Mouse (Mus musculus) inflammation-experienced regulatory T-cells, adult 6 months (primary cell): ENCODE data around the gene Camk2b. TPM values are rescaled to one million over a fixed set of nuclear protein-coding genes. Genes with fewer than 3 reads are reported as not detected.
"Not testable (repeated sequence)": the region's sequence is repeated elsewhere in the genome, so short reads cannot be mapped to it uniquely, and the experiment has no call there.

ENCODE experiments used
- ATAC-seq: one replicate; pipeline ENCODE4 v1.8.0; 2017
- polyA plus RNA-seq, 3 experiments: library from polyadenylated mRNA; unstranded; fragments of 100-300 nt; shearing (Covaris generic); gene quantifications; one replicate each; pipeline ENCODE4 v1.2.1; 2017

Camk2b gene
- polyA plus RNA-seq, 3 experiments from 2014 or later, result 5.3 to 16.7 (median 11.0) TPM

DNA sequence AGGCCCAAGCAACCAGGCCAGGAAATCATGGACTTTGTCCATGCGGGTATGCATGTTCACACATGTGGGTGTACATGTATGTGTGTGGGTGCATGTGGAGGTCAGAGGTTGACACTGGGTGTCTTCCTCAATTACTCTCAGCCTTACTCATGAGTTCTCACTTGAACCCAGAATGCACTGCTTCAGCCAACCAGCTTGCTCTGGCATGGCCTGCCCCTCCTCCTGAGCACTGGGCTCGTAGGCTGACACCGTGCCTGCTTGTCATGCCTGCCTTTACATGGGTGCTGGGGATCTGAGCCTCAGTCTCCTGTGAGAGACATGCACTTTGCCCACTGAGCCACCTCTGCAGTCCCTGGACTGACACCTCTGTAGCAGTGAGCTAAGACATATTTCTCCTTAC lies 54.3 kb downstream of the Camk2b start:
- no peak for ATAC-seq

DNA sequence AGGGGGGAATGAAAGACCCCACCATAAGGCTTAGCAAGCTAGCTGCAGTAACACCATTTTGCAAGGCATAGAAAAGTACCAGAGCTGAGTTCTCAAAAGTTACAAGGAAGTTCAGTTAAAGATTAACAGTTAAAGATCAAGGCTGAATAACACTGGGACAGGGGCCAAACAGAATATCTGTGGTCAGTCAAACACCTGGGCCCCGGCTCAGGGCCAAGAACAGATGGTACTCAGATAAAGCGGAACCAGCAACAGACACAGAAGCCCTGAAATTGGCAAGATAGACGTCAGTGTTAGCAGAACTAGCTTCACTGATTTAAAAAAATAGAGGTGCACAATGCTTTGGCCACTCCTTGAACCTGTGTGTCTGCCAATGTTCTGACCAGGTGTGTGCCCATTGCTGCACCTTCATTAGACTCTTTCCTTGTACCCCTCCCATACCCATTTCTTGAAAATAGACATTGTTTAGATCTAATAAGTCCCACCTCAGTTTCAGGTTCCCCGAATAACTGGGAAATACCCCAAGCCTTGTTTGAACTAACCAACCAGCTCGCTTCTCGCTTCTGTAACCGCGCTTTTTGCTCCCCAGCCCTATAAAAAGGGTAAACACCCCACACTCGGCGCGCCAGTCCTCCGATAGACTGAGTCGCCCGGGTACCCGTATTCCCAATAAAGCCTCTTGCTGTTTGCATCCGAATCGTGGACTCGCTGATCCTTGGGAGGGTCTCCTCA lies 55.2 kb downstream of the Camk2b start:
- peak; percentile 57 for ATAC-seq

DNA sequence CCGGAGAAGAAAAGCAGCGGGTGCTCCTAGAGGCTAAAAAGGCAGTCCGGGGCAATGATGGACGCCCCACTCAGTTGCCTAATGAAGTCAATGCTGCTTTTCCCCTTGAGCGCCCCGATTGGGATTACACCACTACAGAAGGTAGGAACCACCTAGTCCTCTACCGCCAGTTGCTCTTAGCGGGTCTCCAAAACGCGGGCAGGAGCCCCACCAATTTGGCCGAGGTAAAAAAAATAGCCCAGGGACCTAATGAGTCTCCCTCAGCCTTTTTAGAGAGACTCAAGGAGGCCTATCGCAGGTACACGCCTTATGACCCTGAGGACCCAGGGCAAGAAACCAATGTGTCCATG lies 58.4 kb downstream of the Camk2b start:
- ATAC-seq, result not testable (repeated sequence)

DNA sequence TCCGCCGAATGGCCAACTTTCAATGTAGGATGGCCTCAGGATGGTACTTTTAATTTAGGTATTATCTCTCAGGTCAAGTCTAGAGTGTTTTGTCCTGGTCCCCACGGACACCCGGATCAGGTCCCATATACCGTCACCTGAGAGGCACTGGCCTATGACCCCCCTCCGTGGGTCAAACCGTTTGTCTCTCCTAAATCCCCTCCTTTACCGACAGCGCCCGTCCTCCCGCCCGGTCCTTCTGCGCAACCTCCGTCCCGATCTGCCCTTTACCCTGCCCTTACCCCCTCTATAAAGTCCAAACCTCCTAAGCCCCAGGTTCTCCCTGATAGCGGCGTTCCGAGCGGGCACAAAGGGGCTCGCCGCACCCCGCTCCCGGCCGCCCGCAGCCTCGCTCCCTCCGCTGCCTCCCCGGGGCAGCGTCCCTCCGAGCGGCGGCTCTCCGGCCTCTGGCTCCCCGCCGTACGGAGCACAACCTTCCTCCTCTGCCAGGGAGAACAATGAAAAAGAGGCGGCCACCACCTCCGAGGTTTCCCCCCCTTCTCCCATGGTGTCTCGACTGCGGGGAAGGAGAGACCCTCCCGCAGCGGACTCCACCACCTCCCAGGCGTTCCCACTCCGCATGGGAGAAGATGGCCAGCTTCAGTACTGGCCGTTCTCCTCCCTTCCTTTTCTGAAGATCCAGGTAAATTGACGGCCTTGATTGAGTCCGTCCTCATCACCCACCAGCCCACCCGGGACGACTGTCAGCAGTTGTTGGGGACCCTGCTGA lies 59.0 kb downstream of the Camk2b start:
- not testable (repeated sequence) for ATAC-seq

DNA sequence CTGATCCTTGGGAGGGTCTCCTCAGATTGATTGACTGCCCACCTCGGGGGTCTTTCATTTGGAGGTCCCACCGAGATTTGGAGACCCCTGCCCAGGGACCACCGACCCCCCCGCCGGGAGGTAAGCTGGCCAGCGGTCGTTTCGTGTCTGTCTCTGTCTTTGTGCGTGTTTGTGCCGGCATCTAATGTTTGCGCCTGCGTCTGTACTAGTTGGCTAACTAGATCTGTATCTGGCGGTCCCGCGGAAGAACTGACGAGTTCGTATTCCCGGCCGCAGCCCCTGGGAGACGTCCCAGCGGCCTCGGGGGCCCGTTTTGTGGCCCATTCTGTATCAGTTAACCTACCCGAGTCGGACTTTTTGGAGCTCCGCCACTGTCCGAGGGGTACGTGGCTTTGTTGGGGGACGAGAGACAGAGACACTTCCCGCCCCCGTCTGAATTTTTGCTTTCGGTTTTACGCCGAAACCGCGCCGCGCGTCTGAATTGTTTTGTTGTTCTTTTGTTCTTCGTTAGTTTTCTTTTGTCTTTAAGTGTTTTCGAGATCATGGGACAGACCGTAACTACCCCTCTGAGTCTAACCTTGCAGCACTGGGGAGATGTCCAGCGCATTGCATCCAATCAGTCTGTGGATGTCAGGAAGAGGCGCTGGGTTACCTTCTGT lies 59.7 kb downstream of the Camk2b start:
- ATAC-seq, result not testable (repeated sequence)

DNA sequence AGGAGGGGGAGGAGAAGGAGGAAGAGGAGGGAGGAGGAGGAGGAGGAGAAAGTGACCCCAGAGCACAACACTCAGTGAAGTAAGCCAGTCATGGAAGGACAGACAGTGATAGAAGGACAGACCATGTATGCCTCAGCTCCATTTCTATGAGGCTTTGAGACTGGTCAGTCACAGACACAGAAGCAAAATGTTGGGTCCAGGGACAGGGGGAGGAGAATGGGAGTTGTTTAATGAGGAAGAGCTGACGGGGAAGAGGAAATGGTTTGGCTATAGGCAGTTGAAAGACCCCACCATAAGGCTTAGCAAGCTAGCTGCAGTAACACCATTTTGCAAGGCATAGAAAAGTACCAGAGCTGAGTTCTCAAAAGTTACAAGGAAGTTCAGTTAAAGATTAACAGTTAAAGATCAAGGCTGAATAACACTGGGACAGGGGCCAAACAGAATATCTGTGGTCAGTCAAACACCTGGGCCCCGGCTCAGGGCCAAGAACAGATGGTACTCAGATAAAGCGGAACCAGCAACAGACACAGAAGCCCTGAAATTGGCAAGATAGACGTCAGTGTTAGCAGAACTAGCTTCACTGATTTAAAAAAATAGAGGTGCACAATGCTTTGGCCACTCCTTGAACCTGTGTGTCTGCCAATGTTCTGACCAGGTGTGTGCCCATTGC lies 60.7 kb downstream of the Camk2b start:
- ATAC-seq, result not testable (repeated sequence)

DNA sequence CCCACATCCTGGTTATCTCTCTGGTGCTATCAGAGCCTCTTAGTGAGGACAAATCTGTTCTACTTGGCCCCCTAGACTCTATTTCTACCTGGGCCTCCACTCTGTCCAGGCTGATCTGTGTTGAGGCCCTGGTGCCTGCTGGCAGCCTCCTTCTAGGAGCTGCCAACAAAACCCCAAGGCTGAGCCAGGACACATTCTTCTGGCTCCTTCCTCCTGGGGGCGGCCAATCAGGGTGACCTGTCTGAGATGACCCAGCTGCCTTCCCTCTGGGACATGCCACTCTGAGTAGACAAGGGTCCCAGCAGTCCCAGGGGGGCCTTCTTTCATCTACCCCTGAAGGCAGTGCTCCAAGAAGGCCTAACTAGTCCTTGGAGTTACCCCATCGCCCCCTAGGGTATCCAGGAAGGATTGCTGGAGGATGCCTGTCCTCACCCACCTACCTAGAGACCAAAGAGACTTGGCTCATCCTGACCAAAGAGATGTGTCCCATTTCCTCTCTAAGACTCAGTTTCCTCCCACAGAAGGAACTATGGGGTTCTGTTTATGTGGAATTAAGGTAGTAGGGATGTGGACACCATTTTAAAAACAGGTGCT lies 63.0 kb downstream of the Camk2b start:
- no peak for ATAC-seq

DNA sequence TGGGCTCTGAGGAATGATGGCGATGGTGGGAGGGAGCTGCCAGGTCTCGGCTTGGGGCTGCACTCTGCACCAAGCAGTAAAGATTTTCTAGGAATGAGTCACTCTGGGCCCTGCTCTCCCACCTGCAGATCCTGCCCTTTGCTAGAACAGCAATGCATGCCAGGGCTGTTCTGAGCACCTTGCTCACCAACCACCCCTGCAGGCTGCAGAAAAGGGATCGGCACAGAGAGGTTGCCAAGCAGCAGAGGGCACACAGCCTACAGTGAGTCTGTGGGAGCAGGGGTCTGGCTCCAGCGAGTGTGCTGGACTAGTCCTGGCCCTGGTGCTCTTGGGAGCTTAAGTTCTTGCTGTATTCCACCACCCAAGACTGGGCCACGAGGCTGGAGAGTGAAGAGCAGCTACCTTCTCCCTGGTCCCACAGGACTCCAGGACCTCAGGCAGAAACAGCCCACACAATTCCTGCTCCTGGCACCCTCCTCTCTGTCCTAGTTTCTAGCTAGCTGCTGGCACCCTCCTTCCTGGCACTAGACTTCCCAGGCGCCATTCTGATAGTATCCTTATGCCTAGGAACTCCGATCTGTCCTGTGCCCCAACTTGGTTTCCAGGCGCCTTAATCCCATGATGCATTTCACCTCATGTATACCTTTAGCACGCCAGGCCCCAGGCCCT lies 64.0 kb downstream of the Camk2b start:
- ATAC-seq, result no peak

DNA sequence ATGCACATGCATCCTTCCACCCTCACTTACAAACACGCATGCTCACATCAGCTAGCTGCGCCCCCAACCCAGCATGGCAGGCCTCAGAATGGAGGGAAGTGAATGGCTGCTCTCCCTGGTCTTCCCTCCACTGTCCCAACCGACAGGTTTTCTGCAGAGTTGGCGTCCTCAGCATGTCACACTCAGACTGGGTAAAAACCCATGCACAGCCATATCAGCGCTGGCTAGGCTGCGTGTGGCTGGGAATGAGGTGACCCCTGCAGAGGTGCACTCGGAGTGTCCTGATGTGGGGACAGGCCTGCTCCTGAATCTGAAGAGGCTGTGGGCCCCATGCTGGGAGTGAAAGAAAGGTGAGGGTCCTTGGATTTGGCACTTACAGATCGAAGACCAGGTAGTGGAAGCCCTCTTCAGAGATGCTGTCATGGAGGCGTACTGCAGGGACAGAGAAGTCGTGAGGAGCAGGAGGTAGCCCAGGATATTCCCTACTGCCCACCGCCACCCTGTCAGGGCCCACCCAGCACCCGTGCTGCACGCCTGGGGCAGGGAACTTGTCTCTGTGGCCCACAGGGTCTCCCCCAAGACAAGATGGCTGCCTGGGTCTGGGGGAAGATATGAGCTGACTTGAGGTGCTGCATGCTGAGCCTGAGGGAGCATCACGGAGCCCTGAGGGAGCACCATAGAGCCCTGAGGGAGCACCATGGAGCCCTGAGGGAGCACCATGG lies 65.0 kb downstream of the Camk2b start:
- no peak for ATAC-seq

DNA sequence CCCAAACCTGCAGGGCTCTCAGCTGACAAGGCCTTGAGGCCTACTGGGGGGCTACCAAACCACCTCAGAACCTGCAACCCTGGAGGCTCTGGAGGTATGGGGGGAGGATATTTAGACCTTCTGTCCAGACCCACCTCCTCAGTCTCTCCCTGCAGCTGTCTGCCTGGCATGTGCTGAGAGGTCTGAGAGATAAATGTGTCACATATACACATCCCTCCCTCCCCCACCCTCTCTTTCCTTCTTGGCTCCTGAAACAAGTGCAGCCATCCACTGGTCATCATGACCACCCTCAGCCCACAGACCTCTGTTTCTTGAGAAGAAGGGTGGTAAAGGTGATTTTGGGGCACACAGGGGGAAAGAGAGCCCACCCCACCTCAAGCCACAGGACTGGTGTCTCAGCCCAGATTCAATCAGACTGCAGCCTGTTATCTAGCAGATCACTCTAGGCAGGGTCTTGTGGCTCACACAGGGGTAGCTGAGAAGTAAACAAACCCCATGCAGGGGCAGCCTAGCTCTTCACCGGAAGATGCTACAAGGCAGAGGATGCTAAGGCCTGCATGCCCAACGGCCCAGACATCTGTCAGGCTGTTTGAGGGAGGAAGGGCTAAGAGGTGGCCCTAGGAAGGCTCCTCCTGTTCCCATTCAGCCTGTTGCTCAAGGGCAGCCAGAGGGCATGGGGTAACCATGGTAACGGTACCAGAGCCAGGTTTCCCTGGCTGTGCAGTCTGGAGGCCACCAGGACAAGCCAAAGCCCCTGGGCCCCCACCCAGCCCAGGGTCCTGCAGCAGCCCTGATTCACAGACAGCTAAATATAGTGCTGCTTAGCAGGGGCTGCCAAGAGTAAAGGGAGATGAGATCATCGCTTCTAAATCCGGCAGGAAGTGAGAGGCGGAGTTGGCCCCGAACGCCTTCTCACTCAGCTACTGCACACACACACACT lies 66.1 kb downstream of the Camk2b start:
- ATAC-seq, result peak; percentile 82

DNA sequence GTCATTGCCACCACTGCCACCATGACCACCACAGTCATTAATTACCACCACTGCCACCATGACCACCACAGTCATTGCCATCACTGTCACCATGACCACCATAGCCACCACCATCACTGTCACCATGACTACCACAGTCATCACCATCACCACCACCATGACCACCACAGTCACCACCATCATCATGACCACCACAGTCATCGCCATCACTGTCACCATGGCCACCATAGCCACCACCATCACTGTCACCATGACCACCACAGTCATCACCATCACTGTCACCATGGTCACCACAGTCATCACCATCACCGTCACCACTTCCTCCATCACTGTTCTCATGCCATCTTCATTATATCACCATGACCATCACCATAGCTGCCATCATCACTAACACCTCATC lies 67.7 kb downstream of the Camk2b start:
- ATAC-seq, result no peak

DNA sequence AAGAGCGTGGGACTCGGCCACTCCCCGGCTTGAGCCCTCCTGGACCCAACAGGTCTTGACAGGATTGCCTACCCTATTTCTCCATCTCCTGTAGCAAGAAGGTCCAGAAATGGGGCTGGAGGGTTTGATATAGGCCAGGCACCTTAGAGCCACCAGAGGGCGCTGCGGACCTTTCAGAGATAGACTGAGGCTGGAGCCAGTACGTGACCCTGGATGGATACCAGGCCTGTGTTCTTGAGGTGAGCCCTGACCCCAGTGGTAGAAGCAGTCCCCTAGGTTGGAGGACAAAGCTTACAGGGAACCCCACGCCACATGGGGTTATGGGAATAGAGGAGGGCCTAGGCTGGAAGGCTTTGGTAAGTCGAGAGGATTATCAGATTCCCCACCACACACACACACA lies 70.2 kb downstream of the Camk2b start:
- no peak for ATAC-seq

DNA sequence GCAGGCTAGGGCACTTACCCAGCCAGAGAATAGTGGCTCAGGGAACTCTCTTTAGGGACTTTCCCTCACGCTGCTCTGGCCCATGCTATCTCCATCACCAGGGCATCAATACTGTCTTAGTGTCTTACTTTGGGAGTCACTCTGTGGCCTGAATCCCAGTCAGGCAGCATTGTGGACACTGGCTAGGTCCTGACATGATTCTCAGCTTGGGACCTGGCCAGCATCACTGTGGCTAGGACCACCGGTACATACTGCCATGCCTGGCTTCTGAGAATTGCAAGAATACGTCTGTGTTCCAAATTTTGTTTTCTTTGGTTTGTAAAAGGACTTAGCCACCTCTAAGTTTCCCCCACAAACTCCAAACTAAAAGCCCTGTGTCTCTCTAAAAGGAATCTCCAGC lies 71.3 kb downstream of the Camk2b start:
- ATAC-seq, result no peak

DNA sequence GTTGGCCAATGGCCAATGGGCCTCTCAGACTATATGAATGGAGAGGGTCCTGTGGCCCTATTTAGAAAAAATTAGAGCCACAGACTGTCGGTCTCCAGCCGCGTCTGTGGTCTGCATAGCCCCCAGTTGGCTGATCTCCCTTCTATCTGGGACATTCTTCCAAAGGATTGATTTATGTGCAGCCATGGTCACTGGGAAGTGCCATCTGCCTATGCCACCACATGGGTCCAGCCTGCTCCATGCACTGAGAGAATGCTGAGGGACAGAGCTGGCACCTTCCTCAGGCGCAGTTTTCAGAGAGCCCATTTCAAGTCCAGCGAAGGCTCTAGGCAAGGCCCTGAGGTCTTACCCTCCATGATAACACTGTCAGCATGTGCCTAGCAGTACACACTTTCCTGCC lies 72.0 kb downstream of the Camk2b start:
- no peak for ATAC-seq

DNA sequence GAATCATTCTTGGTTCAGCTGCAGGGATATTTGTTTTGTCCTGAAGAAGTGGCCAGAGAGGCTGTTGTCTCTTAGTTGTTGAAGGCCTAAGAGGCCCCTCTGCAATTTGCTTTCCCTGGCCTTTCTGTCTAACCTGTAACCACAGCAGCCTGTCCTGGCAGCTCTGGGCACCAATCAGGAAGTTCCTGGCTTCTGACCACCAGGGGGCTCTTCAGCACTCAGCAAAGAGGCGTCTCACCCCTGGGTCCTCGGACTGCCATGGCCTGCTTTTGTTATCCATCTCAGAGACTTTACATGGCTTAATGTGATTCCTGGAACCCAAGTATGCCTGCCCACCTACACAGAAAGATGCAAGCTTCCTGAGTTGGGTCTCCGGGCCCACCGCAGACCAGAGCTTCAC lies 75.3 kb downstream of the Camk2b start:
- ATAC-seq, result peak; percentile 52

DNA sequence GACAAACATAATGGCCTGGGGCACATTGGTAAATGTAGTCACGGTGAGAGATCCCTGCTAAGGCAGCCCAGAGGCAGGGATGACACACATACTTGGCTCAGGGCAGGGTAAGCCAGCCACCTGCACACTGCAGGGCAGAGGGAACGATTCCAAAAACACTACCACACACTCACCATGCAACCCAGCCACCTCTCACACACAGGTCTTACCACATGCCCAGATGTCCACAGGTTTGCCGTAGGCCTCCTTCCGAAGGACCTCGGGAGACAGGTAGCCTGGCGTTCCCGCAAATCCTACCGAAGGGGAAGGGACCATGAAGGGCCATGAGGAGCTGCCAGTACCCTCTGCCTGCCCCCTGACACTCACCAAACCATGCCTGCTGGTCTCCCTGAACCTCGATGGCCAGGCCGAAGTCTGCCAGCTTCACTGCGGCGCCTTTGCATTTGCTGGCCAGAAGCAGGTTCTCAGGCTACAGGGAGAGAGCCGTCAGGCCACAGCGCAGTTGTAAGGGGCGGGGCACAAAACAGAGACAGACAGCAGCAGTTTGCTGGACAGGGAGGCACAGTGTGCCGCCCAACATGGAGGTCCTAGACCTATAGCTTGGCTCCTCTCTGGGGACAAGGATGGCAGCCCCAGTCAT lies 76.1 kb downstream of the Camk2b start:
- ATAC-seq, result no peak

DNA sequence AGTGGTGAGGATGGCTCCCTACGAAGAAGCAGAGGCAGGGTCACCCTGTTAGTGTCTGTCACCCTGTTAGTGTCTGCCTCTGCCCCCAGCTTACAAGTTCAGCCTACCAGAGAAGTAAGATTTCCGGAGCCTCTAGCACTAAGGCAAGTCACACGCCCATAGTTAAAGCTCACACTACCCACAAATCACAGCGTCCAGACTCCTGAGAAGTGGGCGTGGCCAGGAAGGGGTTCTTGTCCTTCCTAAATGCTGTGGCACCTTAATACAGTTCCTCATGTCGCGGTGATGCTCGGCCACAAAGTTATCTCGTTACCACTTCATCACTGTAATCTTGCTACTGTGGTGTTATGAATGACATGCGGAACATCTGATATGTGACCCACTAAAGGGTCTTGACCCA lies 78.0 kb downstream of the Camk2b start:
- ATAC-seq, result no peak

DNA sequence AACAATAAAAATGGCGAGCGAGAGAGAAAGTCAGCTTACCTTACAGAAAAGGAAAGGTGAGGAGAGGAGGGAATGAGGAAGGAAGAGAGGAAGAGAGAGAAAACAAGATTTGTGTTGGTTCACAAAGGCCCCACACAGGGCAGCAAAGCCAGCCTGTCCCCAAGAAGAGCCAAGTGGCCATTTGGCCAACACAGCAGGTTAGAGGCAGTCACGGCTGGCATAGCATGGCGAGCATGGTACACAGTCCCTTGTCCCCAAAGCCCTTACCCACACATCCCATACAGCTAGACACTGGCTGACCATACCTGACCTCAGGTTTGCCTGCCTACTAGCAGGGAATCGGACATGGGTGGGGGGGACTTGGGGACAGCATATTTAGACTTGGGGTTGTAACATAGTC lies 82.5 kb downstream of the Camk2b start:
- ATAC-seq, result no peak

DNA sequence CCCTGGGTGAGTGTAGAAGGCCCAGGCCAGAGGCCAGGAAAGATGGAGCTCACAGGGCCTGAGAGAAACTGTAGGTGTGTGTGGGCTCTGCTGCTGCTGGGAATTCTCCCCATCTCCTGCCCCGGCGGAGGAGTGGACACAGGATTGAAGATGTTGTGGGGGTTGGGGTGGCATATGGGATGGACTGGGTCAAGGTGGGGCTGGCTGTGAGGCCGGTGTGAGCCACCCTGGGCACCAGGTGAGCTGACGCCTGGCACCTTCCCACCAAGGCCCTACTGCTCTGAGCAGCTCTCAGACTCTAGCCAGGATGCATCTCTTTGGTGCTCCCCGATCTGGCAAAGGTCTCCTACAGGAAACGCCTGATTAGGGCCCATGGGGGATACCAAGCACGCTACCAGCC lies 84.8 kb downstream of the Camk2b start:
- ATAC-seq, result no peak

DNA sequence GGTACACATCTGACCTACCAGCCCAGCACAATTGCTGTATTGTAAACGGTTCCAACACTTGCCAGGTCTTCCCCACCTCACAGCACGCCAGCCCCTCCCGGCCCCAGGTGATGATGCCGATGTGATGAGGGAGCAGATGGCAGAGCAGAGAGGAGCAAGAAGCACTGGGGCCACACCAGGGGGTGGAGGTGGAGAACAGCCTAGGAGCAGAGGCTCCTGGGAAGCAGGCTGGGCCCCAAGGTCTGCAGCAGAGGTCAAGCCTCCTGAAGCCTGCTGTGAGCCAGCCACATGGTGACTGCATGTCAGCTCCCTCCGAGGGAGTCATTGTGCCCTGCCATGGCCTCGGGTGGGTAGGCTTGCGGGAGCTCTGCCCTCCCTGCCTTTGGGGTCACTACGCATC lies 85.6 kb downstream of the Camk2b start:
- no peak for ATAC-seq
